Mouse (Mus musculus): ENCODE data around the gene Wscd2. TPM values are rescaled to one million over a fixed set of nuclear protein-coding genes. Genes with fewer than 3 reads are reported as not detected.

Gene Wscd2
- polyA plus RNA-seq, 1 experiment = 28.9 TPM

DNA sequence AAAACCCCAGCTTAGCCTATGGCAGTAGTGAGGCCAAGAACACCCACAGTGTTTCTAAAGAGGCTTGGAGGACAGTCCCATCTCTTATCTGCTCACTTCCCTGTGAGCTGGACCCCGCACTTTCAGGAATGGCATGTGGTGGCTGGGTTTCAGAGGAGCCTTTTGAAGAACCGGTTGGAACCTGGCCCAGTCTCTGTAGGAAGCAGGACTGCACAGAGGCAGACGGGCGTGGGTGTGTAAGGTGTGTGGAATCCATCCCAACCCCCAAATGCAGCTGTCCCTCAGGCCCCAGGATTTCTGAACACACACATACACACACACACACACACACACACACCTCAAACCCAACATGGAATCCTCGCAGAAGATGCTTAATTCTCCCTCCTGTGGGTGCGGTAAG, 23.9 kb downstream of the Wscd2 start:
- H3K27ac ChIP-seq (ENCODE audit: insufficient read depth, low read length) = no peak overlapping the region
- TF ChIP-seq POLR2A (IDR thresholded peaks at IDR 0.05; ENCODE audit: extremely low read depth, insufficient read depth, low read length) (no peak), CTCF (IDR thresholded peaks at IDR 0.05; ENCODE audit: extremely low read depth, insufficient read depth, low read length) (no peak)
- H3K4me1 ChIP-seq (ENCODE audit: control insufficient read depth, insufficient read depth, low read length) = peaks cover 14% of the 10 kb centered on the region
- no peak overlapping the region for H3K4me3 ChIP-seq (ENCODE audit: insufficient read depth, low read length)

DNA sequence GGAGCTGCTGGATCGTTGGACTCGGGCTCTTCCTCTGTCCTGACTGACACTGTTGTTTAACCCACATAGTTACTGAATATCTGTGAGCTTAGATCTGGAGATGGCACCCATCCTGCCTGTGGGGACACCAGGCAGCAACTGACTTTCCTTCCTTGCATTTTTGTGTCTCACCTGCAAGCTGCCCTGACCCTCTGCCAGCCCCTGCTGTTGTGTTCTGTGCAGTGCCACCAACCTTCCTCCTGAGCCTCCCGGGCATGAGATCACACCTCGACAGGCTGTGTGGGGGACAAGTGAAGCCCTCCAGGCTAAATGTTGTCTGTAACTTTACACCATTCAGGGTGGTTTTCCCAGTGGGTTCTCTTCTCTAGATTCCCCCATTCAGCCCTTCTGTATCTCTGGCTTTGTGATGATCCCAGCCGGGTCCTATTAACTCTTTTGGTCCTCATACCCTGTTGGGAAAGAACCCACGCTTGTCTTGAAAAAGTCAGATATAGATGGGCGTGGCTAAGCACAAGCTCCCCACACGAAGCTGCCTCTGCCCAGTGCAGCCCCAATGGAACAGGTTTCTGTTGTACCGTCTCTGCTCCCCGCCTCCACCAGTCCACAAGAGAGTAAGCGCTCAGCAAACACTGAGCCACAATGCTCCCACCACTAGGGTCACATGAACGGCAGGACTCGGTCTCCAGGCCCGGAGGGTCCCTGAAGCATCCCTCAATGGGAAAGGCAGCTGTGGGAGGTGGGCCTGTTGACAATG, 26.2 kb downstream of the Wscd2 start:
- TF ChIP-seq CTCF (IDR thresholded peaks at IDR 0.05; ENCODE audit: extremely low read depth, insufficient read depth, low read length) (no peak), POLR2A (IDR thresholded peaks at IDR 0.05; ENCODE audit: extremely low read depth, insufficient read depth, low read length) (no peak)
- Histone ChIP-seq H3K4me1 (ENCODE audit: control insufficient read depth, insufficient read depth, low read length) (peaks cover 6% of the 10 kb centered on the region), H3K27ac (ENCODE audit: insufficient read depth, low read length) (no peak overlapping the region), H3K4me3 (ENCODE audit: insufficient read depth, low read length) (no peak overlapping the region)

DNA sequence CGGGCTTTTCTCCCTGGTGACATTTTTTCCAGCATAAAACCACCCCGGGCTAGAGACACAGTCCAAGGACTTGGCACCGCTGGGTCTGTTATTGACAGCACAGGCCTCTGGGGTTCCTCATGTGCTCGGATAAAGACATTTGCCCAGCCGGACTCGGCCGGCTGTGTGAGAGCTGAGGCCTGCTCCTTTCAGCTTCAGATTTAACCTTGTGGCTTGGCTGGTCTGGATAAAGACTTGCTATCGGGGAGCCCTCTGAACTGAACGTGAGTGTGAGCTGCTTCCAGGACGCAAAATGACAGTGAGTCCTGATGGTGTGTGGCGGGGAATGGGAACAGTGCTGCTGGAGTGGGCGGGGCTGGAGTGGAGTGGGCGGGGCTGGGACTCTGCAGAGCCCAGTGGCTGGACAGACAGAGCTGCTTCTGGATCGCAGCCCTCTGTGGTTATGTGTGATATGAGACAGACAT, 26.8 kb downstream of the Wscd2 start:
- Histone ChIP-seq H3K4me3 (ENCODE audit: insufficient read depth, low read length) (no peak overlapping the region), H3K4me1 (ENCODE audit: control insufficient read depth, insufficient read depth, low read length) (peaks cover 6% of the 10 kb centered on the region), H3K27ac (ENCODE audit: insufficient read depth, low read length) (no peak overlapping the region)
- TF ChIP-seq CTCF (IDR thresholded peaks at IDR 0.05; ENCODE audit: extremely low read depth, insufficient read depth, low read length) (no peak), POLR2A (IDR thresholded peaks at IDR 0.05; ENCODE audit: extremely low read depth, insufficient read depth, low read length) (no peak)

DNA sequence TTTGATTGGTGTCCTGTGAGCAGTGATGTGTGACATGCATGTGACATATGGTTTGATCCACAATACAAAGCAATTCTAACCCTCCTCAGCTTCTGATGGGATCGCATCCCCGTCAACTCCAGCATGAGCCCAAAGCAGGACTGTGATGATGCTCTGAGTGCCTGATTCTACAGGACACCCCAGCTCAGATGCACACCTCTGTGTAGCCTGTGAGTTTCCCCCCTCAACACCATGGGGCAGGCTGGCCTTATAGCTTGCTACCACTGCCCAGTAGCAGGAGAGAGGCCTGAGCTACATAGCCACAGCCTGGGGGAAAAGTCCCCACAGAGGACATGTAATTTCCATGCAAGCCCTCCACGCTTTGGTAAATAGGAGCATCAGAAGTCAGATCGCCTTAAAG, 27.3 kb downstream of the Wscd2 start:
- no peak overlapping the region for H3K27ac ChIP-seq (ENCODE audit: insufficient read depth, low read length)
- H3K4me3 ChIP-seq (ENCODE audit: insufficient read depth, low read length) = no peak overlapping the region
- no peak for TF ChIP-seq POLR2A (IDR thresholded peaks at IDR 0.05; ENCODE audit: extremely low read depth, insufficient read depth, low read length)
- no peak for TF ChIP-seq CTCF (IDR thresholded peaks at IDR 0.05; ENCODE audit: extremely low read depth, insufficient read depth, low read length)
- H3K4me1 ChIP-seq (ENCODE audit: control insufficient read depth, insufficient read depth, low read length) = peaks cover 6% of the 10 kb centered on the region

DNA sequence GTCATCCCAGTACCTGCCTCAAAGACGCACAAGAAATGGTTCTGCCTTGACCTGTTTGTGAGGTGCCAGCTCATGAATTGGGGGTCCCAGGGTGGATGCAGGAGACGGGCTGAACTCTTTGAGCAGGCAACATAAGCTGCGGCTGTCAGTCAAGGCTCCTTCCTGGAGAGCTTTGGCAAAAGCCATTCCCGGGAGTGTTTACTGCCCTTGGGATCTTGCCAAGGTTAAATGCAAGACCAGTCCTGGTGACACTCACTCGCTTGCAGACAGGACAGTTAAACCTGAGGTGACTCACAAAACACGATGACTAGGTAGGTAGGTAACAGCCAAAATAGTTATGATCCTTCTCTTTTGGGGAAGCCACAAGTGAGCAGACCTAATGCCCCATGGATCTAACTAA, 30.9 kb downstream of the Wscd2 start:
- Histone ChIP-seq H3K4me1 (ENCODE audit: control insufficient read depth, insufficient read depth, low read length) (peaks cover 3% of the 10 kb centered on the region), H3K27ac (ENCODE audit: insufficient read depth, low read length) (0 out of 2 replicates have a peak overlapping the region, but pooled peaks have one; percentile 42), H3K4me3 (ENCODE audit: insufficient read depth, low read length) (no peak overlapping the region)
- TF ChIP-seq POLR2A (IDR thresholded peaks at IDR 0.05; ENCODE audit: extremely low read depth, insufficient read depth, low read length) = no peak
- no peak for TF ChIP-seq CTCF (IDR thresholded peaks at IDR 0.05; ENCODE audit: extremely low read depth, insufficient read depth, low read length)

DNA sequence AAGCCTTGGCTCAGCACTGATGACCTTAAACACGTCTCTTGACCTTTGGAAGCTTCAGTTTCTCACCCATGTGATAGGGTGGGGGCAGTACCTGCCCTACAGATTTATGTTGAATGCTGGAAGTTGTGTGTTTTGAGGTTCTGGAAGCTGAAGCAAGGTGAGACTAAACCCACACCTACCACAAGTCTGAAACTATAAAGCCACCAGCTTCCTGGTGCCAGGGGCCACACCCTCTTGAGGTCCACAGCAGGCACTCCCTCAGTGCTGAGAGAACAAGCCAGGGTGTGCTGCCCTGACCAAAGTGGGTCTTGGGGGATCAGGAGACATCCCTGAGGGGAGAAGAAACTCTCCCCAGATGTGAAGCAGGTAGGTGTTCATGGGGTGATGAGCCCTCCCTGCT, 48.7 kb downstream of the Wscd2 start:
- H3K4me1 ChIP-seq (ENCODE audit: control insufficient read depth, insufficient read depth, low read length) = peaks cover 8% of the 10 kb centered on the region
- no peak overlapping the region for H3K27ac ChIP-seq (ENCODE audit: insufficient read depth, low read length)
- H3K4me3 ChIP-seq (ENCODE audit: insufficient read depth, low read length) = no peak overlapping the region
- no peak for TF ChIP-seq CTCF (IDR thresholded peaks at IDR 0.05; ENCODE audit: extremely low read depth, insufficient read depth, low read length)
- TF ChIP-seq POLR2A (IDR thresholded peaks at IDR 0.05; ENCODE audit: extremely low read depth, insufficient read depth, low read length) = no peak

DNA sequence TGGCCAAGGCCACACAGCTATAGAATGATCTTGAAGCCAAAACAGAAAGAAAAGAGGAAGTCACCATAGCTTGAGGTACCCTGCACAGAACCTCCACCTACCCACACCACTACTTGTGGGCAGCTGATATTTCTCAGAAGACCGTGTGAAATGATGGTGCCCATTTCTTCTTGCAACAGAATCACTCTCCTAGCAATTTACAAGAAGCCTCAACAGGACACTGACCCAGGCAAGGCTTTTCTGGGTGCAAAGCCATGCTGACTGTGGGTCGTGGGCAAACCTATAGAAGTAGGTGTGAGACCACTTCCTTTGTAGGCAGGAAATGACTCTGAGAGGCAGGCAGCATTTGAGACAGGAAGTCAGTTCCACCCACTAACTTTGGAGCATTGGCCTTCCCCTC, 49.3 kb downstream of the Wscd2 start:
- no peak for TF ChIP-seq POLR2A (IDR thresholded peaks at IDR 0.05; ENCODE audit: extremely low read depth, insufficient read depth, low read length)
- no peak for TF ChIP-seq CTCF (IDR thresholded peaks at IDR 0.05; ENCODE audit: extremely low read depth, insufficient read depth, low read length)
- Histone ChIP-seq H3K4me3 (ENCODE audit: insufficient read depth, low read length) (no peak overlapping the region), H3K27ac (ENCODE audit: insufficient read depth, low read length) (no peak overlapping the region), H3K4me1 (ENCODE audit: control insufficient read depth, insufficient read depth, low read length) (peaks cover 8% of the 10 kb centered on the region)

DNA sequence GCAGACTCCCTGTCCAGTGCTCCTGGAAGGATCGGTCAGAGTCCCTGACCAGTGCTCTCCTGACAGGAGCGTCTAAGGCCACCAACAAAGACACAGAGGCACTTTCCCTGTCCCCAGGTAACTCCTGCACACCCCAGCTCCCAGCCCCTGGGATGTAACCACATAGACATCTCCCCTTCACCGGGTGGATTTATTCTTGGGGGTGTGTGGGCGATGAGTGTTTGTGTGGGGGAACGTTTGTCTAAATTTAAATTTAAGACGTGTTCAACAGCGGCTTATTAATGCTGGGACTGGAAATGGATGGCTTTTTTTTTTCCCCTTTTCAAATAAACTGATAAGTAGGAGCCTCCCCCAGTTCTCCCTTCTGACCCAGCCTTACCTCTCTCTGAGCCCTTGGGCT, 49.7 kb downstream of the Wscd2 start:
- TF ChIP-seq POLR2A (IDR thresholded peaks at IDR 0.05; ENCODE audit: extremely low read depth, insufficient read depth, low read length) (no peak), CTCF (IDR thresholded peaks at IDR 0.05; ENCODE audit: extremely low read depth, insufficient read depth, low read length) (no peak)
- Histone ChIP-seq H3K4me1 (ENCODE audit: control insufficient read depth, insufficient read depth, low read length) (peaks cover 8% of the 10 kb centered on the region), H3K4me3 (ENCODE audit: insufficient read depth, low read length) (no peak overlapping the region), H3K27ac (ENCODE audit: insufficient read depth, low read length) (no peak overlapping the region)

DNA sequence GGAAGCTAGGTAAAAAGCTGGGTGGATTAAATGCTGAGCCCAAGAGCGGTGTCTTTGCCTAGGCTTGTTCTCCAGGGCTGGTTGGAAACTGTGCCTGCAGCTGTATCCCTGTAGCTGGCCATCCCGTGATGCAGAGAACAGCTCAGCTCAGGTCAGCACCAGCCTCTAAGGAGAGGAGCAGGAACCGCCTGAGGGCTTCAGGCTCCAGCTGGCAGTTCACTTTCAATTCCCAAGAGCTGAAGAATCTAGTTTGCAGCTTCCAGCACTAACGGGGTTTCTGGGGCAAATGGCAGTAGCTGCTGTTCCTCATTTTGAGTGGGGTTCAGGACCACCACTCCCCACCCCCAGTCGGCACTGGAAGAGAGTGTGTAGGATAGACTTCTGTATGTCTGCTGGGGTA, 51.1 kb downstream of the Wscd2 start:
- TF ChIP-seq POLR2A (IDR thresholded peaks at IDR 0.05; ENCODE audit: extremely low read depth, insufficient read depth, low read length) (no peak), CTCF (IDR thresholded peaks at IDR 0.05; ENCODE audit: extremely low read depth, insufficient read depth, low read length) (no peak)
- Histone ChIP-seq H3K4me1 (ENCODE audit: control insufficient read depth, insufficient read depth, low read length) (peaks cover 11% of the 10 kb centered on the region), H3K27ac (ENCODE audit: insufficient read depth, low read length) (no peak overlapping the region), H3K4me3 (ENCODE audit: insufficient read depth, low read length) (no peak overlapping the region)

DNA sequence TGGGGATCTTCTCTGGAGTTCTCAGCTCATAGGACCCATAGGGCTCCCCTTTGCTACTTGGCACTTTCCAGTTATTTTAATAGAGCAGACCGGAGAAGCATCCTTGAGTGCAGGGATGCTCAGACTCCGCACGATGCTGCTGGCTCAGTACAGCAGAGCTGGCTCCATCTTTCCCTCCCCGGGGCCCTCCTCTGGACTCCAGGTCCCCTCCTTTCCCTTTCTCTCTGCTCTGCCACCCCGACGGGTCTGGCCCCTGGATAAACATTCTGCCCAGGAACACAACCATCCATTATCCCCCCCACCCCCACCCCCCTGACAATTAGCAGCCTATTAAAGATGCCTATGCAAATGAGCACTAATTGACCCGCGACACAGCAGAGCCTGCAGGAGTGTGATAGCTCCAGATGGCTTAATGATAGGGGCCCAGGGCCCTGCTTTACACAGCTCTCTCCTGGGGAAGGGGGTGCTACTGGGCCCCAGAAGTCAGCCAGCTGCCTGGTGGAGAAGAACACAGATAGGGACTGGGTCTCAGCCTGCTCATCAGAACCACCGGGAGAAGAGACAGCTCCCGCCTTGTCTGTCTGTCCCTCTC, 52.8 kb downstream of the Wscd2 start:
- no peak for TF ChIP-seq CTCF (IDR thresholded peaks at IDR 0.05; ENCODE audit: extremely low read depth, insufficient read depth, low read length)
- Histone ChIP-seq H3K4me1 (ENCODE audit: control insufficient read depth, insufficient read depth, low read length) (peaks cover 11% of the 10 kb centered on the region), H3K4me3 (ENCODE audit: insufficient read depth, low read length) (no peak overlapping the region), H3K27ac (ENCODE audit: insufficient read depth, low read length) (no peak overlapping the region)
